Mouse (Mus musculus) ovary, adult 2 months (tissue): ENCODE results near the gene Gm11027. TPM values are rescaled to one million over a fixed set of nuclear protein-coding genes. Genes with fewer than 3 reads are reported as not detected.

ENCODE experiments used
- polyA plus RNA-seq: library from polyadenylated mRNA; depleted of rRNA; stranded (reverse); fragments of >200 nt; gene quantifications from 2 replicates; pipeline ENCODE4 v1.2.3, GENCODE M21; 2012; rRNA removed

The Gm11027 gene
- not detected in 2 replicates for polyA plus RNA-seq

GRCm38 (mm10) chr12:116275086-116275485, at the start of gene Gm11027:
Gene Gm11027, plus strand, starts transcription at chr12:116275386.

GRCm38 (mm10) chr12:116262555-116263341, 12.4 kb upstream of the Gm11027 start, which contains the start of gene Wdr60:
Gene Wdr60, minus strand, starts transcription at chr12:116263022.

GRCm38 (mm10) chr12:116280653-116281364, 5.6 kb downstream of the Gm11027 start, which contains the start of gene Esyt2:
Gene Esyt2, plus strand, starts transcription at chr12:116281196.

Other genes with a start within 250 kb of the Gm11027 start
- 2.8 and 4.5 TPM in 2 replicates for gene Zfp386, start 227.7 kb upstream of the Gm11027 start, polyA plus RNA-seq
- 1.9 TPM in 2 replicates for gene Vipr2, start 197.7 kb upstream of the Gm11027 start, polyA plus RNA-seq
- 6.8 and 9.4 TPM in 2 replicates for gene Wdr60, start 12.4 kb upstream of the Gm11027 start, polyA plus RNA-seq
- 15.4 and 16.5 TPM in 2 replicates for gene Esyt2, start 5.8 kb downstream of the Gm11027 start, polyA plus RNA-seq
- gene Ncapg2, start 130.0 kb downstream of the Gm11027 start, polyA plus RNA-seq = 2.1 and 2.6 TPM in 2 replicates
- gene Ptprn2, start 210.3 kb downstream of the Gm11027 start, polyA plus RNA-seq = 0.41 and 0.43 TPM in 2 replicates